ENCODE assay signal across 19 mouse cellular contexts in the genomic region with DNA sequence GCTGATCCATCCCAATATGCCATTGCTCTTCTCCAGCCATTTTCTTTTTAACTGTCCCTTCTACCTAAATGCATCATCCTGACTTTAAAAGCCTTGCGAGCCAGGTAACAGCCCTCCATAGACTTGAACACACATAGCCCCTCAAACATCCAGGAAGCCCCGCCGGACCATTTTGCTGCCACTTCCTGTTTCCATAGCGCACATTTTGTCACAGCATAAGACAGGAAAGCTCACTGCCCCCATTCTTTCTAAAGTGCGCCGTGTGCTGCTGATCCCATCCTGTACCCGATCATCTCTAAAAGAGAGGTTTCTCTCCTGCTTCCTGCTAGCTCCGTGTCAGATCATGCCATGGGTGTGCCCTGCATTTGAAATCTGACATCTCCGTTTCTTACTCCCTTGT.
DNase-seq lines count a peak whose midpoint lies in the region; ATAC-seq lines count a peak whose summit lies in the region.
"Had no signal": no experiment of that assay in that cellular context is flagged by ENCODE, and none has a peak within 500 bp of the region (broad histone marks: within the 10 kb centered on the region; RNA-seq: fewer than 3 reads in every experiment).

No protein-coding gene starts in this region.

- H3K27ac ChIP-seq in kidney, embryonic 15.5 days: no peak overlapping the region
- no peak overlapping the region for H3K27ac ChIP-seq in liver, embryonic 12.5 days
- no peak overlapping the region for H3K27ac ChIP-seq in embryonic facial prominence, embryonic 10.5 days (replicated peaks)
- H3K27ac ChIP-seq: hindbrain, embryonic 14.5 days; kidney, postnatal 0 days; layer of hippocampus, adult 2 months; left cerebral cortex, adult 2 months; liver, embryonic 14.5 days; midbrain, embryonic 10.5 days had no signal

- no peak overlapping the region for H3K9ac ChIP-seq in kidney, embryonic 15.5 days
- no peak overlapping the region for H3K9ac ChIP-seq in liver, embryonic 12.5 days
- H3K9ac ChIP-seq: heart, embryonic 12.5 days; hindbrain, embryonic 14.5 days; liver, embryonic 14.5 days had no signal

- intact Hi-C loops in left cerebral cortex, postnatal 10 days (cut with DNase I): no loop called here

- no peak for ATAC-seq in kidney, embryonic 15.5 days (replicated peaks; ENCODE audit: low FRiP score)
- ATAC-seq in activated CD4-positive, CD25-positive, alpha-beta regulatory T cell, adult 4 months: peak; percentile 36
- ATAC-seq in liver, embryonic 12.5 days: no peak
- ATAC-seq: intestine, embryonic 16.5 days had no signal

- H3K36me3 ChIP-seq in kidney, embryonic 15.5 days: no peaks in the 10 kb centered on the region
- no peaks in the 10 kb centered on the region for H3K36me3 ChIP-seq in liver, embryonic 12.5 days
- no peaks in the 10 kb centered on the region for H3K36me3 ChIP-seq in embryonic facial prominence, embryonic 10.5 days (replicated peaks)
- H3K36me3 ChIP-seq: heart, embryonic 12.5 days; midbrain, embryonic 10.5 days had no signal

- peak; percentile 10 for DNase-seq in kidney, postnatal 10 days
- peak; percentile 46 for DNase-seq in thymus, postnatal 14 days
- DNase-seq in embryonic facial prominence, embryonic 10.5 days (ENCODE audit: low spot score): no peak
- DNase-seq in left cerebral cortex, postnatal 10 days (ENCODE audit: extremely low spot score in 1 of 2, low spot score in 2 of 2): no peak
- DNase-seq in cerebellum, adult 9-11 months: no peak
- DNase-seq: cerebellum, adult 9-10 months; retina, postnatal 1 day; right cerebral cortex, postnatal 4 days had no signal

- 0 out of 2 replicates have a peak, but pooled peaks cover 6% of the 10 kb centered on the region for H3K4me1 ChIP-seq in kidney, embryonic 15.5 days
- H3K4me1 ChIP-seq in liver, embryonic 12.5 days: peaks cover 4% of the 10 kb centered on the region; the same call in 1 of the 2 replicates
- peaks cover 23% of the 10 kb centered on the region for H3K4me1 ChIP-seq in embryonic facial prominence, embryonic 10.5 days

- H3K27me3 ChIP-seq in kidney, embryonic 15.5 days: no peaks in the 10 kb centered on the region
- H3K27me3 ChIP-seq in liver, embryonic 12.5 days (replicated peaks): no peaks in the 10 kb centered on the region
- no peaks in the 10 kb centered on the region for H3K27me3 ChIP-seq in embryonic facial prominence, embryonic 10.5 days (replicated peaks; ENCODE audit: low read depth, poor library complexity, severe bottlenecking)
- H3K27me3 ChIP-seq: heart, embryonic 12.5 days had no signal

- H3K9me3 ChIP-seq in kidney, embryonic 15.5 days (replicated peaks): no peaks in the 10 kb centered on the region
- H3K9me3 ChIP-seq in liver, embryonic 12.5 days (replicated peaks): no peaks in the 10 kb centered on the region
- no peaks in the 10 kb centered on the region for H3K9me3 ChIP-seq in embryonic facial prominence, embryonic 10.5 days
- H3K9me3 ChIP-seq: heart, embryonic 12.5 days; midbrain, embryonic 10.5 days had no signal

- H3K4me2 ChIP-seq in kidney, embryonic 15.5 days: no peak overlapping the region
- H3K4me2 ChIP-seq in liver, embryonic 12.5 days: peak overlapping the region; percentile 29
- H3K4me2 ChIP-seq: heart, embryonic 12.5 days; hindbrain, embryonic 14.5 days had no signal

- no peak overlapping the region for H3K4me3 ChIP-seq in kidney, embryonic 15.5 days (replicated peaks)
- no peak overlapping the region for H3K4me3 ChIP-seq in liver, embryonic 12.5 days
- H3K4me3 ChIP-seq in embryonic facial prominence, embryonic 10.5 days: no peak overlapping the region
- H3K4me3 ChIP-seq: heart, embryonic 12.5 days; layer of hippocampus, adult 2 months; left cerebral cortex, adult 2 months; midbrain, embryonic 10.5 days had no signal

- 77% methylated on average over 9 of the region's 9 CpGs for WGBS in kidney, embryonic 15.5 days
- 51% methylated on average over 9 of the region's 9 CpGs for WGBS in liver, embryonic 12.5 days (ENCODE audit: insufficient replicate concordance)
- 86% methylated on average over 9 of the region's 9 CpGs for WGBS in embryonic facial prominence, embryonic 10.5 days

Comparison
In these comparisons a context has a peak if more than half of its experiments do, and no peak if none do; other contexts are left out.
1. DNase-seq: peak in kidney, postnatal 10 days (single experiment) and thymus, postnatal 14 days (single experiment); none in embryonic facial prominence, embryonic 10.5 days (single experiment), left cerebral cortex, postnatal 10 days (0 of 2) and cerebellum, adult 9-11 months (single experiment).